Mouse (Mus musculus) myocyte (in vitro differentiated cells): ENCODE measurements around the gene 4931428F04Rik.

Source experiments
- CEBPB ChIP-seq: IDR thresholded peaks from 2 replicates; pipeline ENCODE4 v1.6.1; 2011; ENCODE audit warnings: mild to moderate bottlenecking, moderate library complexity; ENCODE audit not compliant: poor library complexity, insufficient read depth, severe bottlenecking
- E2F4 ChIP-seq: IDR thresholded peaks from one replicate; pipeline ENCODE4 v1.6.1; 2011; ENCODE audit warnings: mild to moderate bottlenecking, control low read depth, moderate library complexity; ENCODE audit not compliant: insufficient read depth
- MAX ChIP-seq: IDR thresholded peaks from one replicate; pipeline ENCODE4 v1.6.1; 2011; ENCODE audit warnings: low read depth, mild to moderate bottlenecking, control low read depth
- MYOD1 ChIP-seq, 3 experiments: IDR thresholded peaks; one replicate each; pipeline ENCODE4 v1.6.1; 2011; ENCODE audit warnings: control low read depth in 2 of 3, low read depth in 2 of 3, mild to moderate bottlenecking in 2 of 3, moderate library complexity in 1 of 3; ENCODE audit not compliant: insufficient read length in 2 of 3, control insufficient read depth in 1 of 3
- MYOG ChIP-seq, 3 experiments: IDR thresholded peaks; one replicate each; pipeline ENCODE4 v1.6.1; 2011; ENCODE audit warnings: control low read depth in 2 of 3, low read depth in 2 of 3, mild to moderate bottlenecking in 2 of 3; ENCODE audit not compliant: insufficient read length in 2 of 3, control insufficient read depth in 1 of 3, insufficient read depth in 1 of 3
- POLR2A ChIP-seq: IDR thresholded peaks from one replicate; pipeline ENCODE4 v1.6.1; 2011; ENCODE audit warnings: low read depth, mild to moderate bottlenecking, control low read depth, moderate library complexity; ENCODE audit not compliant: insufficient read length
- POLR2AphosphoS2 ChIP-seq: IDR thresholded peaks from one replicate; pipeline ENCODE4 v1.6.1; 2011; ENCODE audit warnings: low read depth, control low read depth; ENCODE audit not compliant: insufficient read length
- TCF12 ChIP-seq: IDR thresholded peaks from one replicate; pipeline ENCODE4 v1.6.1; 2011; ENCODE audit warnings: mild to moderate bottlenecking, control low read depth; ENCODE audit not compliant: poor library complexity, insufficient read depth, severe bottlenecking
- USF1 ChIP-seq: IDR thresholded peaks from one replicate; pipeline ENCODE4 v1.6.1; 2011; ENCODE audit warnings: low read depth, mild to moderate bottlenecking, control low read depth, moderate library complexity

DNA sequence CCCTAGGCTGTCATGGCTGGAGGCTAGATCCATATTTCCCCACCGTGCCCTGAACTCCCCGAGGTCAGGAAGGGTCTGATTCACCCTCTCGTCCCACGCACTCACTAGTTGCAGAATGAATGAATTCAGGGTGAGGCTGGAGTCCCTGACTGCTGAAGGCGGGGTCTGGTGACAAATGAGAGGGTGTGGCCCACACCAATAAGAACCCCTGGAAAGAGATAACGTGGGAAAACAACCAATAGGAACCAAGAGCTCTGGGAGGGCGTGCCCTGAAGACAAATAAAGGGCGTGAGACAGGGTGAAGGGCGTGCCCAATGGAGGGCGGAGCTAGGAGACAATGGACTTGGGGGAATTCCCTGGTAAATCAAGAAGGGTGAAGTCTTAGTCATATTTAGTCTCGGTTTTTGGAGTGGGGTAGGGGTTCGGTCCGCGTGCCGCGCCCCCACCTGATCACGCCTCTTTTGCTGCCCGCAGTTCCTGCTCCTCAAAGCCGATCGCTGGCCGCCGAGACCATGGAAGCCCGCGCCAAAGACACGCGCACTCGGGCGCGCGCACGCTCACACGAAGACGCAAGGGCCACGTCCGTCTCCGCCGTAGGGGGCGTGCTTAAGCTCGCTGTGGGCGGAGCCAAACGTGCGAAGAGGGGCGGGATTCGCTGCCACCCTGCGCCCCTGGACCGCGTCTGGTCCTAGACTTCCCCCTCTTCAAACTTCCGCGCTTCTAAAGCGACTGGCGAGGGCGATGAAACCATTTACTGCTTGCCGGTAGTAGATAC is 519 bp downstream of the 4931428F04Rik start:
- no peak for TF ChIP-seq TCF12
- TF ChIP-seq POLR2A, result peak; percentile 84
- TF ChIP-seq CEBPB, result no peak
- peak in 1 of 3 experiments; percentile 18 for TF ChIP-seq MYOG (IDR thresholded peaks at IDR 0.05; ENCODE audit: control insufficient read depth in 1 of 3, insufficient read depth in 1 of 3, insufficient read length in 2 of 3, low read depth in 2 of 3)
- TF ChIP-seq POLR2AphosphoS2, result peak; percentile 71
- no peak for TF ChIP-seq E2F4
- no peak for TF ChIP-seq MYOD1 (IDR thresholded peaks at IDR 0.05; ENCODE audit: control insufficient read depth in 1 of 3, insufficient read length in 2 of 3, low read depth in 2 of 3)
- no peak for TF ChIP-seq MAX
- no peak for TF ChIP-seq USF1
